Mouse (Mus musculus): ENCODE data around the gene Macrod2.

DNA sequence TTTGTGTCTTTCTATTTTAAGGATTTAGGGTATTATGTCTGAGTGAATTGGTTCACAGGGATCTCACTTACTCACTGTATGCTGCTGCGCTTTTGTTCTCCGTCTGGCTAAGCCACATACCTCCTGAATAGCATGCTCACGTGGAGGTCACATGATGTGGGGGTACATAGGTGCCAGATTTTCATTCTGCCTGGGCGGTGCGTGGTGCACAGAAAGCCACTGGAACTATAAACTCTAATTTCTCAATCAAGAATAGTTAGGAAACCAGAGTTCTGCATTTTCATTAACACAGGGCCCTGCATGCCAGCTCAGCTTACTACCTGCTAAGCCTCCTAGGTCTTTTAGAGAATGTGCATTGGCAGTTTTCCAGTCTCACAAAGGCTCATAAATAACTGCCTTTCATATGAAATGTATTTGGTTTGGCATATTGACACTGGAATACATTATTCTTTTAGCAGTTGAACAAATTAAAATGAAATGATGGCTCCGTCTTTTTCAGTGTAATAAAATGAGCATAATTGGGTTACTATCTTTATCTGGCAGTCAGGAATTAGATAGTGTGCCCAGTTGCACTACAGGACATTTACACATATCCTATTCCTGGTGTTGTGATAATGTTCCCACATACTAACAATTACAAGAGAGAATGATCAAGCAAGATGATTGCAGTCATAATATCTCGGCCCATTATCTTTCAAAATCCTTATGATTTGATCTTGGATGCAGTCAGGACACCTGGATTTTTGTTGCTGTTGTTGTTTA is 757.1 kb downstream of the Macrod2 start:
- no peak for TF ChIP-seq POLR2A (IDR thresholded peaks at IDR 0.05; ENCODE audit: control insufficient read depth, low read depth, low read length)
- no peak for TF ChIP-seq CTCF (IDR thresholded peaks at IDR 0.05; ENCODE audit: control insufficient read depth, insufficient read depth, insufficient replicate concordance, low read depth, low read length)

All from testis, adult 2 months (tissue).